Mouse (Mus musculus): ENCODE data around the gene Spata5. TPM values are rescaled to one million over a fixed set of nuclear protein-coding genes. Genes with fewer than 3 reads are reported as not detected.
"Not testable (repeated sequence)": the region's sequence is repeated elsewhere in the genome, so short reads cannot be mapped to it uniquely, and the experiment has no call there.

Spata5 gene
- total RNA-seq, 2 experiments from 2014 or later = 19.6 to 26.2 TPM

DNA sequence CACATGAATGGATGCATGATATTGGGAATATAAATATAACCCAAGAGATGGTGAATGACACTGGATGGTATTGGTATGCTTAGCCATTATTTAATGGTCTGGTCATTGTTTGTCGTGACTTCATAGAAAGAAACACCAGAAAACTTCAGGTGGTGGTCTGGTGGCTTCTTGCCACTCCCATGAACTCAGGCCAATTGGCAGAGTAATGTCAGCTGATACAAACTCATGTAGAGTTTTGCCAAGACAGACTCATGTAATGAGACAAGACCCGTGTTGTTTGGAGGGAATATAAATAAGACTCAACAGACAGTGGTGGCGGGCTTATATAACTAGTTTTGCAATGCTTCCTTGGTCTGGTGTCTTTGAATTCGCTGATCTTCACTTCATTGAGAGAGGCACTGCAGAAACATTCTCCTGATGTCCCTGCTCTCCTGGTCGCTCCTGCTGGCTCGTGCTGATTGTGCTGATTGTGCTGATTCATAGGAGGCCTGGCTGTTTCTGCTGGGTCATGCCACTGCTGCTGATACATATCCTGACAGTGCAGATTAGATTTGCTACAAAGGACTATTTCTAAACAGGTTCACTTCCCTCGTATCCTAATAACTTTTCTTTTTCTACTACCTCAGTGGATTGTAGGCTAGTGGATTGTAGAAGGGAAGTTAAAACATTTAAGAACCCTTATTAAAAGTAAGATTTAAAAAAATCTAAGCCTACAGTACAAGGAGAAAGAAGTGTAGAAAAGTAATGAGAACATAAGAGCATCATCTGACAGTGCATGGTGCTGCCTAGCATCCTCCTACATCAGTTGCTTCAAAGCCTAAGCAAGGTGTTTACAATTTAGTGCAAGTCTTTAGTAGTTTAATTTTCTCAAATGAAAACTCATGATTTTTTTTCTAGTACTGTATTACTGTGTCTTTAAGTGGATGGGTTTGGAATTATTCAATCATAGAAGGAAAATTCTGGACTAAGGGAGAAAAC is 90.6 kb downstream of the Spata5 start:
- DNase-seq = no peak

DNA sequence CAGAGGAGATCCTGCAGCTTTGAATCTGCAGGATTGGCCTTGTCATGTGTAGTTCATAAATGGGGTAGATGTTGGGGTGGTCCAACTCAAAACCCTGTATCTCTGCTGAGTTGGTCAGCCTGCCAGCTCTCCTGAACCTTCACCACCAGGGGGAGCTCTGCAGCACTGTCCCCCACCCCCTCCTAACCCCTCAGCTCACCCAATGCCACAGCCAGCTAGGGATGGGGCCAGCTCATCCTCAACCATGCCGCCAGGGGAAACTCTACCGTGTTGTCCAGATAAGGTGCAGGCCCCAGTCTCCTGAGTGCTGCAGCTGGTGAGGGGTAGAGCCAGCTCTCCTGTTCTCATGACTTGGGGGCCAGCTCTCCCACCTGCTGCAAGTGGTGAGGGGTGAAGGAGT is 95.8 kb downstream of the Spata5 start:
- peak in 1 of 2 experiments; percentile 4 for DNase-seq

DNA sequence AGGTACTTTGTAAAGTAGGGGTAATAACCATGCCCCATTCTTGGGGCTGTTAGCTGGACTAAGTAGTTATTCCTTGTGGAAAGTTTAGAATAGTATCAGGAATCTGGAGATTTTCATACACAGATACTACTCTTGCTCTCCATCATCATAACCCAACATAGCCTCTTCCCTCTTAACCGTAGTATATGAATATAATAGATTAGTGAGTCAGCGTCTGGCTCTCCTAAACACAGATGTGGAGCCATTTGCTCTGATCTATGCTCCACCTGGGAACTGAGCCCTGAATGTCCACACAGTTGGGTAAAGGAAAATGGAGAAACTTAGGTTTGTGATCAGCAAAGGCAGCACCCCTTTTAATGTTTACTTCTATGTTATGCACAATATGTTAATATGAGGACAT is 96.7 kb downstream of the Spata5 start:
- no peak for DNase-seq

DNA sequence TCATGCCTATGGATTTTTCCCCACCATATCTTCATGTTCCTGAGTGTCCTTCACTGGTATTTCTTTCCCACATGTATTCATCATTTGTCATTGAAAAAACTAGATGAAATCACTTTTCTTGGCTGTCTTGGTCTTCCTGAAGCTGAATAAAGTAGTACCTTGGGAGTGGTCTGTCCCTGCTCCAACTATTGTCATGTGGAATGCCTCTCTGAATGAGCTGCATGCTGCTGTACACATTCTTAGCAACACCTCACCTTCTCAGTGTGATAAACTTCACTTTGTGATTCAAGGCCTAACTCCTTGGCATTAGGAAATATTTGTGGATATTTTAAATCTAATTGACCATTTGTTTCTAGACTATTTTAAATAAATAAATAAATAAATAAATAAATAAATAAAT is 98.9 kb downstream of the Spata5 start:
- no peak for DNase-seq

DNA sequence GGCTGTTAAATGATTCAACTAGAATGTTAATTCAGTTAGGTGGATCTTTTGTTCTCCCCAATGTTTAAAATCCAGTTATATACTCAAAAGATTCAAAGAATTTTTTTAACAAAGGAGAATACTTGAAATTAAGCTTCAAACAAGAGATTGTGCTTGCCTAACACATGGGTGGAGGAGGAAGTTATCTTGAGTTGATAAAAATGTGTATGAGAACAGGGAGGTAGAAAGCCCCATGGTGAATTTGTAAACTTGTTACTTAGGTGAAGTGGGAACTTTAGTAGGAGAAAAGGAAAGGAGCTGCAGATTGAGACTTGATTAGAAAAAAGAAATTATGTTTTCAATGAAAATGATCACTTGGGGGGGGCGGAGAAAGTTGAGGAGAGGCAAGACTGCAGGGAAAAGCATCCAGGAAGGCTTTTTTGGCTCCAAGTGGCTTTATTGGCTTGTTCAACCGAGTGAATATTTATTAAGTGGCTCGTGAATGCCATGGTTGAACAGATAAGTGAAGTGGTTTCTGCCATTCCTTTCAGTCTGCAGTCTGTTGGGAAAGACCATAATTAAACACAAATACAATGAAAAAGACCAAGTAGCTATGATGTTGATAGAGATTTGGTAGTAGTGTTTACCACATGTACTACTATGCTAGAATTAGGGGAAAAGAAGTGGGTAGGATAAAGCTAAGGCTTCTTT is 100.8 kb downstream of the Spata5 start:
- no peak for DNase-seq

DNA sequence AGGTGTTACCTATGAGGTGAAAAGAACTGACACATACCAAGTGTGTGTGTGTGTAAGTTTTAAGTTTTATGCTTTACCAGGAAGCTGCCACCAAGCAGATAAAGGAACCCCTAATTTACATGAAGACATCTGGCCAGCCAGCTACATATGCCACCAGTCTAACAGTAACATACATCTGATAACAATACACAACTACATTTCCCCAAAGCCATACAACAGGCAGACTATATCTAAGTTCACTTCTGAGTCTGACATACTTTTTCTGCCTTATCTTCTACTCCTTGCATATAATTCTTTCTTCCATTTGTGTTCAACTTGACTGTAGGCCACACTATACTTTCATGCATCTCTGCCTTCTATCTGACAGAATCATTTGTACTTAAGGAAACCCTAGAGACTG is 112.4 kb downstream of the Spata5 start:
- DNase-seq = no peak

DNA sequence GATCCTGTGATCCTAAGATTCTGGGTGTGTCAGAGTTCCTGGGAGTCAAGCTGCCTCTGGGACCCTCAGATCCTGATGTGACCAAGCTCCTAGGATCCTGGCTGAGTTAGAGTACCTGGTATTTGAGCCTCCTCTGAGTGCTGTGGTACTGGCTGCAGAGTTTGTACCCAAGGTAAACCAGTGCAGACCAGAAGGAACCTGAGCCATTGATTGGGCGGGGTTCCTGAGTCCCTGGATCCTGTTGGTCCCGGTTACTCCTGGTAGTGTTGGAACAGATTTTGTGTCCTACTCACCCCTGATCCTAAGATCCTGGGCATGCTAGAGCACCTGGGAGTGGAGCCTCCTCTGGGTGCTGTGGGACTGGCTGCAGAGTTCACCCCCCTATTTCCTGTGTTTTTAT is 121.0 kb downstream of the Spata5 start:
- not testable (repeated sequence) for DNase-seq

DNA sequence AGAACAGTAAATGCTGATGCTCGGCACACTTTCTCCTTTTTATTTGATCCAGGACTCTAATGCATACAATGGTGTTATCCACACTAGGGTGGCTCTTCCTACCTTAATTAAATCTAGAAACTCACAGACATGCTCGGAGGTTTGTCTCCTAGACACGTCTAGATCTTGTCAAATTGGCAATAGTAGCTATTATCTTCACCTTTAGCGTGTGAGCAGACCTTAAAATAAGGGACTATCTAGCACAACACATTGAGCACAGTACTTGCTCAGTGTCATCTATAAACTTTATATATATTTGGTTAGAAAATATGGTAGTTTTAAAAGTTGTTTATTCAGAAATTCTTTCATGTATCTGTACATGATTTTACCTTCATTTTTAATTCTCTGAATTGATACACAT is 126.7 kb downstream of the Spata5 start:
- no peak for DNase-seq

DNA sequence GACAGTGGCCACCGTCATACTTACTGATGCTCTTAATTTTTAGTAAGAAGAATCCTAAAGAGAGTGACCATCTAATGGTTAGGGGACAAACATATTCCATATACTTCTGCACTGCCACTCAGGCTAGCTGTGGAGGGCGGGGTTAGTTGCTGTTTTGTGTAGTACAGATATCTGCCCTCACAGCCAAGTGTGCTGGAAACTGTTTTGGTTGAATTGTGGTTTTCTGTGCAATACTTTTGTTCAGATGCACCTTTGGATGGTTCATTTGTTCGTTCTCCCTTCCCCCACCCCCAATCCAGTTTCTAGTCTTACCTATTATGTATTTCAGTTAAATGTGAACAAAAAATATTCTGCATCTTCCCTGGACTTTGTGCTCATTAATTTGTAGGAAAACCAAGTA is 130.5 kb downstream of the Spata5 start:
- DNase-seq = no peak

DNA sequence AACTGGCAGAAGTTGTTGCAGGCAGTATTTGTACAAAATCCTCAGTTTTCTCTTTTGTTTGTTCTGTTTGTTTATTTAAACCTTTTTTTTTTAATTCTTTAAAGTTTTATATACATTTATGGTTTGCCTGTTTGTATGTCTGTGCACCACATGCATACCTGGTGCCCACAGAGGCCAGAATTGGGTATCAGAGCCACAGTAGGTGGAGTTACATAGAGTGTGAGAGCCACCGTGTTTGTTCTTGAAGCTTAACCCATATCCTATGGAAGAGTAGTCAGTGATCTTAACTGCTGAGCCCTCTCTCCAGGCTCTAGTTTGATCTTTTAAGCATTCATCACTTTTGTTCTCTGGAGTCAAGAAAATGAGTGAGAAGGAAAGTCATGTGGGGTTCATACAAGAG is 130.9 kb downstream of the Spata5 start:
- DNase-seq = no peak

DNA sequence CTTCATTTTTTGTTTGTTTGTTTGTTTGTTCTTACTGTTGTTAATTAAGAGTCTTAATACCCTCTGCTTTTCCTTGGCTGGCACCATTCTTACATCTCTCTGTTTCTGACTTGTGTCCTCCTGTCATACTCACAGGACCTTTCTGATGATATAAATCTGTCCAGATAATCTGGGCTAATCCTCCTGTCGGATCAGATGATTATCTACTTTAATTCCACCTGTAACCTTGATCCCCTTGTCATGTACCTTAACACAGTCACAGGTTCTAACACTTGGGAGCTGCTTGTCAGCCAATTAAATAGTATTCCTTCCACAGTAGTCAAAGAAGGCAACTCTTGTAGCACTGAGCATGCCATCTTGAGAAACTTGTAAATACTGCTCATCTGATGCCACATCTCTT is 131.8 kb downstream of the Spata5 start:
- no peak for DNase-seq

DNA sequence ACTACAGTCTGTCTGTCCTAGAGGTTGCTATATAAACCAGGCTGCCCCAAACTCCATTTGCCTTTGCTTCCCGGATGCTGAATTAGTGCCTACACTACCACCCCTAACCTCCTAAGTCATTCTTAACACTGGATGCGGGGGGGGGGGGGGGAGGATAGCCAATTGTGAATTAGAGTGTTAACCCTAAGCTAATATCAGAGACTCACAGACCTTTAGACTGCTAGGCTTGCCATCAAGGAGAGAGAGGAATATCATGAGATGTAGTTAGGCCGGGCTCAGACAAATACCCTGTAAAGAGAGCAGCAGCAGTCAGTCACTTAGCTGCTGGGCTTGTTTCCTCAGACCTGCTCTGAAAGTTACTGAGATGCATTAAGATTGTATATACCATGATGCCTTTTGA is 132.5 kb downstream of the Spata5 start:
- no peak for DNase-seq

DNA sequence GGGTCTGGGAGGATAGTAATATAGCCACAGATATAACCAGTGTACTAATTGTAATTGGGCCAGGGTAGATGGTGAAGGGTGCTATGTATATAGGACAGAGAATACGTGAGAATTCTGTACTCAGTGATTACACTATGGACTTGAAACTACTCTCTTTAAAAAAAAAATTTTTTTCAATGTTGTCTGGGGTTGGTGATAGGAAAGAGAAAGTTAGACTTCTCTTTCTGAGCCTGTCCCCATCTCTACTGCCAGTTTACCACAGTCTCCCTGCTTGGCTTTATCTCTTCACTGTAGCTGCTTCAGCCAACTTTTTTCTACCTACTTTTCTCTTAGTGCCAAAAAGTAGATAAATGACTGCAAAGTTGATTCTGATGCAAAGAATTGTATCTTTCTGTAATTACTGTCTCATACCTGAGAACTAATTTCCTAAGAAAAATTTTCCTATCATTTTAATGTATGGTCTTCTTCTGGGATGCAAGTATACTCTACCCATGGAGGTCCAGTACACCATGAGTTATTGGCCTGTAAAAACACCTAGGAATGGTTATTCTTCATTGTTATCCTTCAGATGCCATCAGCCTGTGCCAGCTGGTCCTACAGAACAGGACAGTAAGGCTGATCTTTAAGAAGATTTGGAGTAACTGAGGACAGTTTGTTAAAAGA is 133.8 kb downstream of the Spata5 start:
- DNase-seq = no peak

DNA sequence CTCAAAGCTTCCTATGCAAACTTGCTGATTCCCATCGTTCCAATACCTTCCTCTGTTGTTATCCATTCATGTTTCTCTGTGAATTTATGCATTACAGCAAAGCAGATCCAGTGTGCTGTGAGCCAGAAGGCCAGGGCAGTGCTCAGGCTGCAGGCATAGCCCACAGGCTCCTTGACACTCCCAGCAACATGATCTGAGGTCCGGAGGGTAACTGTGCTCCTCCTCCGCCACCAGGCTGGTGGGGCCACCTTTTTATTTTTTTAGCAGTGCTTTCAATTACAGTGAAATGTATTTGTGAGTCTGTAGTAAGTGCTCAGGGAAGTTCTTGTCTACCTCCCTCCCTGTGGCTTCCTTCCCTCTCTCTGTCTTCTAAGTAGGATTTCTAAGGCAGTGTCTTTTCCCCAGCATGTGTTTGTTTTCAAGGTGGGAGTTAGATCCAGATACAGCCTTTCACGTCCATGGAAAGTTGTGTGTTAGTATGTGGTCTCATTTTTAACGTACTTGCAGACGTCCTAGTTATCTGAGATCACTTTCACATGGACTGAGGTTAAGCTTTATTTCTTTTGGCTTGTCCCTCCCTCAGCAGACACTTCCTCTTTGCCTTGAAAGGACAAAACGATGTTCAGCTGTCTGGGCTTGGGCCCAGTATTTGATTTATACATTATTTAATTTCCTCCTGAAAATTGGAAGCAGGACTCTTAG is 136.9 kb downstream of the Spata5 start:
- DNase-seq = no peak

DNA sequence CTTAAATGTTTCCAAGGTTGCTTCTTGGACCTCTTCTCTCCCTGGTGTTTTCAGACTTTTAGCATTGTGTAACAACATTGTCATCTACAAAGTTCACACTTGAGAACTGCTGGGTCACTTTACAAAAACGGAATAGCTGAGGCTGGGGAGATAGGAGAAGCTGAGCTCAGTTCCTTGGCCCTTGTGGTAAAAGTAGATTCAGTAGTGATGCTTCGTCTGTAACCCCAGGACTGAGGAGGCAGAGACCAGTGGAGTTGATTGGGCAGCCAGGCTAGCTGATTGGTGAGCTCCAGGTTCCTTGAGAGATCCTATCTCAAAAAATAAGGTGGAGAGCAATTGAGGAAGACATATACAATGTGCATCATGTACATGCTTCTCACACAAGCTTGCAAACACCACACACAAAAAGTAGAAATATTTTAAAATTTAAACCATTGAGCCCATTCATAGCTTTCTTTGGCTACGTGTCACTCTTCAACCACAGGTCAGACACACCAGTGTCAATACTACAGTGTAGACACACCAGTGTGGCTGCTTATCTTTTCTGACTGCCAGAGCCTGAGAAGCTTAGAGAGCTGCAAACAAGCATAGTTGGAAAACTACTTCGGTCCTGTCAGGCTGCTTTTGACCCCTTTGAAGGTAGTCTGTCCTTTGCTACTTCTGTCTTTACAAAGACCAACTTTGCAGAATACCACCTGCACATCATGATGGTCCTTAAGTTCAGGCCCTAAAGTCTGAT is 138.2 kb downstream of the Spata5 start:
- DNase-seq = no peak

DNA sequence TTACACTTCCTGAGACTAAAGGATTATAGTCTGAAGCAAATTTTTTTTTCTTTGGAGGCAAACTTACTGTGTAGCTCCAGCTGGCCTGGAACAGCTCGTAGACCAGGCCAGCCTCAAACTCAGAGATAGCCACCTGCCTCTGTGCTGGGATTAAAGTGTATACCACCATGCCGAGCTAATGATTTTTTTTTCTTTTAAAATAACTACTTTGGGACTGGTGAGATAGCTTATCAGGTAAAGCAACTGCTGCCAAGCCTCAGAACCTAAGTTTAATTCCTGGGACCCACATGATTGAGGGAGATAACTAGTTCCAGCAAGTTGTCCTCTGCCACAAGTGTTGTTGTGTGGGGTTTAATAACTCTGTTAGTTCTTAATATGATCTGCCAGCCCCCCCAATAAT is 139.6 kb downstream of the Spata5 start:
- no peak for DNase-seq

DNA sequence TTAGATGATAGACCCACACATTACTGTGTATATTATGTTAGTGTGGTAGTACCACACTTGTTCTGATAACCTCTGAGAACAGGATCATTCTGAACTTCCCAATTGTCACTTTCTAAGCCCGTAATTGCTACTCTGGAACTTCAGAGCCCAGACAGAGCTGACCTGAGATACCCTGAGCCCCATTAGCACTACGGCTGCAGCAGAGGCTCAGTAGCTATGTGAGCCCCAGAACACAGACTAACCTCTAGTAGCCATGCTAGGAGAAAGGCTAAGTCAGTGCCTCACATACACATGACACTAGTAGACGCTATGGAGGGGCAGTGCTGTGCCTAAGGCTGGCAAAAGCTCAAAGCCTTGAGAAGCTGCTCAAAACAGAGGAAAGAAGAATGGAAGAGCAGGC is 141.8 kb downstream of the Spata5 start:
- no peak for DNase-seq

DNA sequence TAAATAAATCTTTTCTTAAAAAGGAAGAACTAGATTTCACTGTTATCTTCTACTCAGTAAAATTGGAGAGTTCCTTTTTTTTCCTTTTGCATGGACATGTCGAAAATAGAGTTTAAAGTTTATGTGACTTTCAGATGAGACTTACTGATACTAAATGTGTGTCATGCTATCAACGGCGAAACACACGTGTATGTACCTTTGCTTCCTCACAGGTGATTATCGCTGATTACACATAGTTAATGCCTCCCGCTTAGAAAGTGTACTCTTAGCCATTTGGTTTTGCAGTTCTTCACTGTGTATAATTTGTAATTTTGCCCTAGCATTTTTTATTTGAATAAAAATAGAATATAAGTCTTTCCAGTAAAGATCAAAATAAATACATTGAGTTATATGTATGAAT is 146.4 kb downstream of the Spata5 start:
- no peak for DNase-seq

DNA sequence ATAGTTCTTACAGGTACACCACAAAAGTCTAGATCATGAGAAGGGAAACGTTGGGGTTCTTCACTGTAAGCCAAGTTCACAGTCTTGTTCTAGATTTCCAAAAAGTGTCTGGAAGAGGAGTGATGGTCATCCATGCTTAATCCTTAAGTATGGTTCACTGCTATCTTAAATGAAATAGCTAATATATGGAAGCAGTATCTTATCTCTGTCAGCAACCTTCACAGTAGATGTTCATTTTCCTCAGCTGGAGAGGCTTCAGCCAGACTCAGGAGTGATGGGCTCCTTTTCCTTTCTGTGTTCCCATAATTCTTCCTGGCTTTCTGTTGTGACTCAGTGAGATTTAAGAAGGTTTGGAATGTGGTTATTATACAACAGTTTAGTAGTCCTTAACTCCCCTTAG is 147.8 kb downstream of the Spata5 start:
- no peak for DNase-seq

DNA sequence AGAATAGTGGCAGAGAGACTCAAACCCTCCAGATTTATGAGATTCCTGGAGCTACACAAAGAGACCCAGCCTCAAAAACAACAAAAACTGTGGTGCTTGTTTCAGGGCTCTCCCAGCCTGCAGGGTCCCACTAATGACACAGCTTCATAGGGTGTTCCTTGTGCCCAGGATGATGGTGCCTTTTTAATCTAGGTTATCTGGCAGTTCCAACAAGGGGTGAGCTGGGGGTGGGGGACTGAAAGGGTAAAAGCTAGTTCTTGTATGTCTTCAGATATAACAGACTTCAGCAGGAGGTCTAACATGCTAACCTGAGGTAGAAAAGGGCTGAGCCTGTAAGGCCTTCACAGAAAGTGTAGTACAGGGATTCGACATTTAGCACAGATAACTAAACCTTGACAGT is 149.1 kb downstream of the Spata5 start:
- no peak for DNase-seq

DNA sequence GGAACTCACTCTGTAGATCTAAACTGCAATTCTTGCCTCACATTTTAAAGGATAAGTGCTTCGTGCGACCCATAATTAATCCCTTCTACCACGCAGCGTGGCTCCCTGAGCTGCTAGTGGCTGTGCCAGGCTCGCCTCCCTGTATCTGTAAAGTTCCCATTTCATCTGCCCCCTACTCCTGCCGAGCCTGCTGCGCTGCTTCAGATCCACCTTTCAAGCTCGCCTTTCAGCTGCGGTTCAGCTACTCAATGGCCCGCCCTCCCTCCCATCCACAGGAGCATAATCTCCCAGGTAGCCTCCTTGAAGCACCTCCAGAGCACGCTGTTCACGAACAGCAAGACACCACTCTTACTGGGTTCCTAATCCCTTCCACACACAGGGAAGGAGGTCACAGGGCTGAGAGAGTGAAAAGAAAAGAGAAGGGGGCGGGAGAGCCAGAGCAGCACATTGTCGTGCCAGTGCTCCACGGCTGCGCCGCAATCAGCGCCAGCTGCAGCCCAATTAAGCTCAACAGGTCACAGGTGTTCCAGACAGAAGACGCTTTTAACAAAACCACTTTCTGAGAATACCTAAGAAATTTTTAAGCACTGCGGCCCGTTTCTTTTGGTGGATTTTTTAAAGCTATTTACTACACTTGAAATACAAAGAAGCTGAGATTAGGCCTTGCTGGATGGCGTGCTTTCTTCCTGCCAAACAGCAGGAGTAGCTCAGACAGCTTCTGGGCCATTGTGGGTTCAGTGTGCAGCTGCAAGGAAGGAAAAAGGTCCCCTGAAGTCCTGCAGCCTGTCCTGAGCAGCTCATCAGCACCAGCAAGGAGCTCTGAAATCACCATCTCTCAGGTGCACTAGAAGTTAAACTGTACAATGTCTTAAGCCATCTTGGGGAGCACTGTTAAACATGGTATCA is 150.2 kb downstream of the Spata5 start:
- no peak for DNase-seq

Measured in layer of hippocampus, postnatal 36 days (tissue).